Mouse (Mus musculus) layer of hippocampus, postnatal 36 days (tissue): ENCODE data around the gene Pcdh15. TPM values are rescaled to one million over a fixed set of nuclear protein-coding genes. Genes with fewer than 3 reads are reported as not detected.

ENCODE experiments used
- DNase-seq, 2 experiments: peaks; one replicate each; pipeline ENCODE4 v3.0.0; 2022
- total RNA-seq, 2 experiments: library from RNA; stranded (reverse); gene quantifications; 2 replicates each; pipeline ENCODE4 v1.2.3; 2021

Pcdh15 gene
- total RNA-seq, 2 experiments from 2014 or later: 18.3 to 19.1 TPM

DNA sequence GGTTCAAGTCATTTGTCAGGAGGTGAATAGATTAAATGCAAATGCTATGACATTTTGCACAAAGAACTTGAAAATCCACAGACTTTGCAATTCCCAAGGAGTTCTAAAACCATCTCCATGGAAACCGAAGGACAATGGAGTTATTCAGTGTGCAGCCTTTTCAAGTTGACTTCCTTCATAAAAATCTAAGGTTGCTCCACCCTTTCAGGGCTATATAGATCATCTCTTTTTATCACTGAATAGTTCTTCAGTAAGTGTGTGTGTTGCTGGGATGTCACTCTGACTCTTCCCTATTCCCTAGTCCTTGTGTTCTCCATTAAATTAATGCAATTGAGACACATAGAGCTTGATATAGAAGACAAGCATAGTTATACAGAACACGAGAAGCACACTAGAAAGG is 1508.5 kb downstream of the Pcdh15 start:
- no peak for DNase-seq

DNA sequence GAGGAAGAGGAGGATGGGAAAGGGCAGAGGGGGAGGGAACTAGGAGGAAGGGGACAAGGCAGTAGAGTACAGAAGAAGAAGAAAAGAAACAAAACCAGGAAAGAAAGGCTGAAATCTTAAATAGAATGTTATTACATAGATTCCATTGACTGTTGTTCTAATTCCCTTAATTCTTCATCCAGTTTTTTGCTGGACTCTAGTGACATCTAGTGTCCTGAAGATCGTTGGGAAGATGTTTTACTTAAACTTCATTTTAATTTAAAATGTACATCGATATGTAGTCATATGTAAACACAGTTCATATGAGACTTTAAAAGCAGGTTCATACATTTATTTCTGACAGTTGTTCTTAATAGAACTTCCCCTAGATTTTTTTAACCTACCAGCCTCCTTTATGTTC is 1522.7 kb downstream of the Pcdh15 start:
- DNase-seq: no peak

DNA sequence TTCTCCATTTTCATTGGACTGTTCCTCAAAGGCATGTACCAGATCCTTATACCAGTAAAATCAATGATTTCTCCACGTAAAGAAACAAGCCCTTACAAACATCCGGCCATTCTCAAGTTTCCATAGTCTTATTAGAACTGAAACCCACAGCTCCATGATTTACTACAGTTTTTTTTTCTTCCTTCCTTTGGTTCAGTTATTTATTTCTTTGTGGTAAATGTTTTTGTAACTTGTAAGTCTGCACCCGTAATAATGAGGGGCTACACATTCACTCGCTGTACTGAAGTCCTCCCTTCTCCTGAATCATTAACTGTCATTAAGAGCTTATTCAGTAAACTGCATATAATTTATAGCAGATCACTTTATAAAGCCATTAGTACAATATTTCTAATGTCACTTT is 1526.6 kb downstream of the Pcdh15 start:
- no peak for DNase-seq

DNA sequence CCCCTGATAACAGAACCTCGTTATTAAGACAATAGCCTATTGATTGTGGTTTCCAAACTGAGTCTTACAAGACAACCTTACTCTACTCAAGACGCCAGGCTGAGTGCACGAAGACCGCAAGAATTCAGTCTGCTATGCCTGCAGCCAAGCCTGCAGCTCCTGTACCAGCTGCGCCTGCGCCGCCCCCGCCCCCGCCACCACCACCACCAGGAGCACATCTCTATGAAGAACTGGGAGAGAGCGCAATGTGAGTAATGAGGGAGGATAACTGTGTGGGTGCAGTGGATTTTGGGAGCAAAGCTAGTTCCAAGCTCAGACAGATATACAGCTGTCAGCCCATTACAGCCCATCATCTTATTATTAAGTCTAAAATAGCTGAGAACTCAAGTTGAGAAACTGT is 1527.5 kb downstream of the Pcdh15 start:
- peak in 1 of 2 experiments; percentile 5 for DNase-seq

DNA sequence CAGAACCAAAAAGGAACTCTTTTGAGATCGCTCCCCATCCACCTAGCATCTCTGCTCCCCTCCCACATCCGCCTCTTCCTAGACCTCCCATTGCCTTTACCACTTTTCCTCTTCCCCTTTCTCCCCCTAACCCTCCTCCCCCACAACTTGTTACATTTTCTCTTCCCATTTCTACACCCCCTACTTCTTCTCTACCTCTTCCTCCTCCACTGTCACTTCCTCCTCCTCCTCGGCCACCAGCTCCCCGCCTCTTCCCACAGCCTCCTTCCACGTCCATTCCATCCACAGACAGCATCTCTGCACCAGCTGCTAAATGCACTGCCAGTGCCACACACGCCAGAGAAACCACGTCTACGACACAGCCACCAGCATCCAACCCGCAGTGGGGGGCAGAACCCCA is 1532.2 kb downstream of the Pcdh15 start:
- no peak for DNase-seq

DNA sequence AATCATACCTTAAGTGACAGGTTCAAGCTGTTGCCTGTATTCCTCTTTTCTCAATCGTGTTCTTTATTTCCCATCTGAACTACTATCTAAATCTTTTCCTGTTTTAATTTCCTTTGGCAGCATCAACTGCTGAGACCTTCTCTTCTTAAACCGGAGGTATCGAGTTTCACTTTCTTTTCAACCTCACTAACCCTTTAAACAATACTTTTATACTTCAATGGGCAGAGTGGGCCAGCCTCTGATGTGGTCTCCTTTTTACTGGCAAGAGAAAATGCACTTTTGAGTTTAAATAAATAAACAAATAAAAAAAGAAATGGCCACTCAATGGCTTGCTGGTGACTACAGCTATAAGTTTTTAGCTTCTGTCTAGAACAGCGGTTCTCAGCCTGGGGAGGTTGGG is 1537.9 kb downstream of the Pcdh15 start:
- DNase-seq: no peak

DNA sequence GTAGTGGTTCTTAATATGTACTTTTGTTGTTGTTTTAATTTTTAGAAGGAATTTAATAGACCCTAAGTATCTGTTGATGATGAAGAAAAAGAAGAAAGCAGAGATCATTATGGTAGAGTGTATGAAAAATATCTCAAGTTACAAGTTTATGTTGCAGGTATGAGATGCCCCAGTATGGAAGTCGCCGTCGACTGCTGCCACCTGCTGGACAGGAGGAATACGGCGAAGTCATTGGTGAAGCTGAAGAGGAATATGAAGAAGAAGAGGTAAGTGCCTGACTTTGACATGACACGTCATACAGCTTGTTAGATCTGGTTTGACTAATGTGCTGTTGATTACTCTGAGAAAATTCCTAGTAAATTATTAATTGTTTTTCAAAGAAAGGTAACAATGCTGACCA is 1543.0 kb downstream of the Pcdh15 start:
- no peak for DNase-seq

DNA sequence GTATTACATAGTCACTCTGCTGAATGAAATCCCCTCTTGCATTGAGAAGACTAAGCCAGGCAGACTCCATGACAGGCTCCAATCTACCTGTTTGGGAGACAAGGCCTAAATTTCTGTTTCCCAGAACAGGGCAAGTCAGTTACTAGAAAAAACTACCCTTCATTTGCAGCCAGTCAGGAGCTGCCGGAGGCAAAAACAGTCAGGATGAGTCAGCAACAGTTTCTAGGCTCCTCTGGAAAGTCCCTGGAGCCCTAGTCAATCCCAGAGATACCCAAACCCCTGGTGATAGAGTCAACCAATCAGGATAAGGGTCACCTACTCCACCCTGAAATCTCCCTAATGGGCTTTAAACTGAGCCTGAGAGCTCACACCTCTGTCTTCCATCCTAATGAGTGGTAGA is 1564.0 kb downstream of the Pcdh15 start:
- no peak for DNase-seq

DNA sequence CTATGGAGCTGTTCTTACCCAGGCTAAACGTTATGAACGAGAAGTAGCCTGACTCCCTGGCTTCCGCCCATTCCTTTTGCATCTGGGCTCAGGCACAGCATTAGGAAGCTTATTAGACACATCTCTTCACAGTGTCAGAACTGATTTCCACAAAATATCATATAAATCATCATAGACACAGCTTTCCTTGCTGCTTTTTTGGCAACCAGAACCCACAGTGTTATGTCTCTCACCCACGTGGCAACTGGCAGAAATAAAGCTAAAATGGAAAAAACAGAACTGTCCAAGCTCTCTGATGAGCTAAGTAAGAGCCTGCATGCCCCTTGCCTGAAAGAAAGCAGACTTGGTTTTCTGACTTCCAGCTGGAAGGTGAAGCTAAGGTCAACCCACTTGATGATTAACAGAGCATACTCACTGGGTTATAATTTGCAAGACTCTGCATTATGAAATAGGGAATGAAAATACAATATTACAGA is 1580.9 kb downstream of the Pcdh15 start:
- DNase-seq: peak in 1 of 2 experiments; percentile 8

DNA sequence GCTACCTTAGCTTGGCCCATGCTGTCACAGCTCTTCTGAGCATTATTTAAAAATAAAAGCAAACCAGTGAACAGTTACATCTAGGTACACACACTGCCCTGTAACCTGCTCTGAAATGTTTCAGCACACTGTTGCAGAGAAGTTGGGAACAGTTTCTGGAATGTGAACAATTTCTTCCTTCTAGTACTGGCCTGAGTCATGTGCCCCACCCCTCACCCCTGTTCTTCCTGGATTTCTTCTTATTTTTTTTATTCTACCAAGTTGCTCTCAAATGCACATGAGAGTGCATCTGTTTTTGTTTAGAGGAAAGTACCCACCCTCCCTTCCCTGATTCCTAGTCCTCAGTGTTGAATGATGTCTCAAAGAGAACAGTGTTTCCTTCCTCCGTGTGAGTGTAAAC is 1581.4 kb downstream of the Pcdh15 start:
- no peak for DNase-seq
